Mouse (Mus musculus) kidney, adult 11 months (tissue): Measurements from ENCODE around the gene Limk1.
A peak's percentile ranks its signal among the peaks of the same experiment; 100 is the strongest.

Experiments
- DNase-seq: peaks from one replicate; pipeline ENCODE4 v3.0.0; 2022

Gene Limk1

DNA sequence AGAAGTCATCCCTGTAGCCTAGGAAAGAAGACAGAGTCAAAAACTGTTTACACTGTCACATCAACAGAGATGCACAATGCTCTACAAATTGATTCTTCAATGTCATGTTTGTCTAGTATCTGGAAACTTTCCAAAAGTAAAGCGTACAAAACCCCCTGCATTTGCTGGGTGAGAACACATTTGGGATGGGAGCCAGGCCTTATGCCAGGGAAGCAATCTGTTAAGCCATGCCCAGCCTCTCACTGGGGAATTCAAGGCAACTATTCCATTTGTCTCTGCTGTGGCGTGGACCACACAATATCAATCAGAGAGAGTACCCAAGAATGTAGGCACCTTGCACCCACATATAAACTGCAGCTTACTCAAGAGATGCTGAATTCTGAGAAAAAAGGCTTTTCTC lies 66.3 kb downstream of the Limk1 start:
- no peak for DNase-seq

DNA sequence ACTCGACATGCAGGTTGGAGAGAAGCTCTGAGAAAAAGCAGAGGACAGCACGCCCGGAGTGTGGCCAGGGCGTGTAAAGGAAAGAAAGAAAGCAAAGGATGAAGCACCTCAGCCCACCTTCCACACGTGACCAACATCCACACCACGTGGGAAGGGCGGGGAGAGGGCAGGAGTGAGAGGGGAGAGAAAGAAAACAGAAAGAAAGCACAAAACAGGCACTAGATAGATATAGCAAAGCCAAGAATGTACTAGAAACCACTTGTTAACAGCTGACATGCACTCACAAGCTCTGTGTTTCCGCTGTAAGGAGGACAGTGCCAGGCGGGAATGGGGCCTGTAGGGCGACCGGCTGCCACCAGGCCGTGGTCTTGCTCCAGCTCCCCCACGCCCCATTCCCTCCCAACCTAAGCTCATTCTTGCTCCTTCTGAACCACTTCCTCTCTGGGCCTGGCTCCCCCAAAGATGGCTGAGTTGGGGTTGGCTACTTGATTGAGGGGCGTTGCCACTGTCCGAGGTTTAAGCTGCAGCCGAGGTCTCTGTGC lies 67.2 kb downstream of the Limk1 start:
- DNase-seq = no peak

DNA sequence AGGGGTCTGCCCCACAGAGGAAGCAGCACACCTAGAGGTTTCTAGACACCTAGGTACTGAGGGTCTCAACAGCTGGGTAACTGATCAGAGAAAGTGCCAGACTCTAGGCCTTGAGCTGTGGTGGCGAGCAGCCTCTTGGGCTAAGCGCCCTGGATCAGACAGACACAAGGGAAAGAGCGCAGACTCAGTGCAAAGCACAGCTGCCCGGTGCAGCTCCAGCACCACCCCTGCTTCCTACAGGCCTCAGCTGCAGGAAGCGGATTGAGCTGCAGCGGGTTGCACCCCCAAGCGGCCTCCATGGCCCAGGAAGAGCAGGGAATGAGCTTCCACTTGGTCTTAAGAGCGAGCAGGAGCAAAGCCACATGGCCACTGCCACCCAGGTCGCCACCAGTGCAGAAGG lies 67.9 kb downstream of the Limk1 start:
- DNase-seq = no peak

- DNase-seq = peak; percentile 47
These were observed 71.3 kb downstream of the Limk1 start for GRCm38 (mm10) chr5:134617071-134617470.

DNA sequence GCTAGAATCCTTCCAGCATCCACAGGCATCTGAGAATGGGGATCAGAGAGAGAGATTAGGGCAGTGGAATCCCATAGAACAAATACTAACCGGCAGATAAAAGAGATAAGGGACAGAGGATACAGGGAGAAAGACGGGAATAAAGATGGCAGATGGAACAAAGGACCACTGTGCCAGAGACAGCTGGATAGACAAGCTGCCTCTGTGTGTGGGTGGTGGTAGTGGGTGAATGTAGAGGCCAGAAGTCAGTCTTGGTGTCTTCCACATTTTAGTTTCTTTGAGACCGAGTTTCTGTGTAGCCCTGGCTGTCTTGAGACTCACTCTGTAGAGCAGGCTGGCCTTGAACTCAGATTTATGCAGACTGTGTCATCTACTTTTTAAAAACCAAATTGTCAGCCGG lies 72.6 kb downstream of the Limk1 start:
- DNase-seq = no peak

GRCm38 (mm10) chr5:134615380-134615779 lies 73.0 kb downstream of the Limk1 start:
- DNase-seq = no peak

- DNase-seq = no peak
These were observed 73.6 kb downstream of the Limk1 start, which contains the start of gene Lat2 for GRCm38 (mm10) chr5:134614802-134615201. Gene Lat2, minus strand, starts transcription at chr5:134615025.

DNA sequence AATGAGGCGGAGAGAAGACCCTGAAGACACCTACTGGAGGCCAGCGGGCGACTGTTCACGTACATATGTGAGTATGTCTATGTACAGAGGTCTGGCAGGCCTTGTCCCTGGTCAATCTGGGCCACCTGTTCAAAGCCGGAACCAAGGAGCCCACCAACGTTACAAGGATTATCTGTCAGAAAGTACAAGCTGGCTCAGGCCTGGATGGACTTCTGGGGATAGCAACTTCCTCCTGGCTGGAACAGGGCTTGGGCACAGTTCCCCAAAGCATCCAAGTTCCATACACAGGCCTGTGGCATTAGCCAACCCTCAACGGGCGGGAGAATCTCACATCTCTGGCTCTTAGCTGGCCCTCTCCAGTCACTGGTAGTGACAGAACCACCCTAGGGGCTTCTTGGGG lies 74.1 kb downstream of the Limk1 start:
- no peak for DNase-seq

DNA sequence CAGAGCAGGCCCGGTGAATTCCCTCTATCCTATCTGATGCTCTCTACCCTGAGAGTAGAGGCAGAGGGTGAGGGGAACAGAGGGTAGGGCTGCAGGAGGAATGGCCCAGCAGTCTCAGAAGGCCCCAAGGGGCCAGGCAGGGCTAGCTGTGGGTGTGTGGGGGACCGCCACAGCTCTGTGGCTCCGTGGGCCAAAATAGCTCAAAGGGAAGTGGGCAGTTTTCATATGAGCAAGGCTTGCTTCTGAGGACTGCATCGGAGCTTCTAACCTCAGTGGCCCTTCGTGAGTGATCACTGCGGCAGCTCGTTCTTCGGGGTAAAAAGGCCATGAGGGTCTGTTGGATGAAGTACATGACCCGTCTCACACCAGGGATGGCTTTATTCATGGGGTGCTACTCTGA lies 74.7 kb downstream of the Limk1 start:
- no peak for DNase-seq

DNA sequence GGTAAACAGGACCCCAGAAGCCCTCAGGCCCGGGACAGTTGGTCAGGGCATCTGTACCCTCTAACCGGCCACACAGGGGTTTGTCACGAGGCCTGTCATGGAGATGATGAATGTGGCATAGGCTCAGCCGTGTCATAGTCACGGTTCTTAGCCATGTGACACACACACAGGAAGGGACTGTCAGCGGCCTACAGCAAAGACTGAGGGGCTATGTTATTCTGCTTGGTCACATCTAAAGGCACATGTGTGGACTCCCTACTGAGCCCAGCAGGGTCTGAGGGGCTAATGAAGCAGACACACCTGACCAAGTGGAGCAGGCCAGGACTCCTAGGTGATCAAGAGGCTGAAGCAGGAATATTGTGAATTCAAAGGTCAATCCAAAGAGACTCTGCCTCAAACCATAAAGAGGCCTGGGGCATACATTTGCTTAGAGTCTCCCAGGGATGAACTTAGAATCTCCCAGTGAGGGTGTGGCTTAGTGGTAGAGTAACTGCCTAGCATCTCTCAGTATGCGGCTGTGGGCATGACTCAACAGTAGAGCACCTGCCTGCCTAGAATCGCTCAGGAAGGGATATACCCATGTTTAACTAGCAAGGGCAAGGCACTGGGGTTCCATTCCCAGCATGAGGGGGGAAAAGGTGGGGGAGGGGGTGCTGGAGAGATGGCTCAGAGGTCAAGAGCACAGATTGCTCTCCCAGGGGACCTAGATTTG lies 76.4 kb downstream of the Limk1 start:
- DNase-seq = no peak

DNA sequence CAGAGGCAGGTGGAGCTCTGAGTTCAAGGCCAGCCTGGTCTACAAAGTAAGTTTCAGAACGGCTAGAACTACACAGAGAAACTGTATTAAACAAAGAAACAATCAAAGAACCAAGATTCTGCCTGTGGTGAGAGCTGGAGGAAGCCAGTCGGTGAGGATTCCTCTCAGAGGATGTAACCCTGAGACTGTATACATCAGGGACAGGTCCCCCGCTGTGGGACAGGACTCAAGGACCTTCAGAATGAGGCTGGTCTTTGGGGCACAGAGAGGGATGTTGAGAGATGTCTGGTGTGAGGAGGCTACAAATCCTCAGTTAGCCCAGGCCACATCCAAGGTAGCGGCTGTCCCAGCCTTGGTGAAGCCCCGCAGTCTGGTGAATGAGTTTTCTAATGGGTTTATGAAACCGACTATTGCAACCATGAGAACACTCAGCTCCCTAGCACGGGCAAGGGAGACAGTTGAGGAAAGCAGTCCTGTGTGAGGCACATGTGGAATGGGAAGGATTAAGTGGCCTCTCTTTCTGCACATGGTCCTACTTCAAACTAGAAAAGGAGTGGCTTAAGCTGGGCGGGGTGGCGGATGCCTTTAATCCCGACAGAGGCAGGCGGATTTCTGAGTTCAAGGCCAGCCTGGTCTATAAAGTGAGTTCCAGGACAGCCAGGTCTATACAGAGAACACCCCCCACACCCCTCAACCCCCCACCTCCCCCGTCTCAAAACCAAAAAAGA lies 78.3 kb downstream of the Limk1 start:
- no peak for DNase-seq

- no peak for DNase-seq
These were observed 81.3 kb downstream of the Limk1 start for GRCm38 (mm10) chr5:134607121-134607520.

DNA sequence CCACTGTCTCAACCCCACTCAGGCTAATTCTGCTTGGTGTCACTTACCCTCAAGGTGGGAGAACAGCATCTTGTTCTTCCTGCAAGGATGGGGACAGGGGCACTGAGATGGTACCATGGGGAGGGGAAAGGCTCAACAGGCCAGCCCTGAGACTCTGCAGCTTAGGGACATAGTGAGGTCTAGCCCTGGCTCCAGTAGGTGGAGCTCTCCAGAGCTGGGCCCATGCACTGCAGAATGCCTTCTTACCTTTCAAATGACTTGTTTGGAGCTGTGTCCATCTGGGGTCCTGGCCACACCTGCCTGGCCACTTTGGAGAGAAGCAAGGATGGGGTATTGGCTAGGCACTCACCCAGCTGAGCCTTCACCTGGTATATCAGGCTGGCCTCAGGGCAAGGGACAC lies 82.1 kb downstream of the Limk1 start:
- DNase-seq = no peak
